Mouse (Mus musculus) testis, adult 2 months (tissue): ENCODE results near the gene Phldb2.

Experiments
- CTCF ChIP-seq: fragments of 200-500 bp; IDR thresholded peaks from 2 replicates; pipeline ENCODE4 v1.5.1; 2012; ENCODE audit warnings: low read depth, mild to moderate bottlenecking, inconsistent platforms, low read length, moderate library complexity; ENCODE audit not compliant: control insufficient read depth, insufficient read depth, insufficient replicate concordance
- POLR2A ChIP-seq: fragments of 200-500 bp; IDR thresholded peaks from 2 replicates; pipeline ENCODE4 v1.6.1; 2012; ENCODE audit warnings: low read depth, mild to moderate bottlenecking, inconsistent platforms, low read length, moderate library complexity; ENCODE audit not compliant: control insufficient read depth

DNA sequence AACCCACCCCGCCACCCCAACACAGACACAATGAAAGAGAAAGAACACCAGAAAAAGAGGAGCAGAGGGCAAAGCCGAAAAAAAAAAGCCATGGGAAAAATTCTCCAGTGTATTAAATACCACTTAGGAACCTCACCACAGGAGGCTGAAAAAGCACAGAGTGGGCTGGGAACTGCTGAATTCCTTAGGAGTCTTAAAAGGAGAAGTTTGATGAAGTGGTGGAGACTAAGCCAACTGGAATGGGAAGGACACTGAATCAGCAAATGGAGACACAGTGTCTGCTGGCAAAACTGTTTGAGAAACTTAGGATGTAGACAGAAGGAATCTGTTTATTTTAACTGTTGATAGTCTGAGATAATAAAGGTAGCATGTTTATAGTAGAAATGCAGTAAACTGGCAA lies 154.8 kb downstream of the Phldb2 start:
- TF ChIP-seq POLR2A (no peak), CTCF (no peak)
